Mouse (Mus musculus) lung, postnatal 0 days (tissue): ENCODE measurements around the gene Smpd4.

Source experiments
- CTCF ChIP-seq: IDR thresholded peaks from 2 replicates; pipeline ENCODE4 v1.5.1; 2016; ENCODE audit warnings: antibody characterized with exemption, mild to moderate bottlenecking
- EP300 ChIP-seq: IDR thresholded peaks from 2 replicates; pipeline ENCODE4 v1.6.1; 2016; ENCODE audit warnings: antibody characterized with exemption, mild to moderate bottlenecking, control low read depth

GRCm38 (mm10) chr16:17639951-17640350 is 20.8 kb downstream of the Smpd4 start:
- no peak for TF ChIP-seq CTCF
- no peak for TF ChIP-seq EP300
